Mouse (Mus musculus): ENCODE results near the gene Eef2k.

Eef2k gene

DNA sequence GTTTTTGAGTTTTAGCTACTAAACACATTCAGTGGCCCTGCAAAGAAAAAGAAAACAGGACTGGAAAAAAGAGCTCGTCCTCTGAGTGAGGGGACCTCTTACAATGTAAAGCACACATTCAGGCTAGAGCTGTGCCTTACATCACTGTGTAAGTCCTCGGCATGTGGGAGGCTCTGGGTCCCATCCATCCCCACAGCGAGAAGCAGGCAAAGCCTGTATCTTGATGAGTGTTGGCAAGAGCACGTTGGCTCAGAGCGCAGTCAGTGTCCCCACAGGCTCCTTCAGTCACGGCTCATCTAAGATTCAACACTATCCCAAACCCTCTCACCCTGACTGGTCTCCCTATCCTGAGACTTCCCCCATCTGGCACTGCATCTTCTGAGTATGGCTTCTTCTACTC is 35.6 kb downstream of the Eef2k start:
- in situ Hi-C loops (cut with MseI, MboI) = loop anchor here in 1 of 2 experiments (5.0 kb wide), 1 partner anchor 41 kb away; no protein-coding TSS in a partner anchor

DNA sequence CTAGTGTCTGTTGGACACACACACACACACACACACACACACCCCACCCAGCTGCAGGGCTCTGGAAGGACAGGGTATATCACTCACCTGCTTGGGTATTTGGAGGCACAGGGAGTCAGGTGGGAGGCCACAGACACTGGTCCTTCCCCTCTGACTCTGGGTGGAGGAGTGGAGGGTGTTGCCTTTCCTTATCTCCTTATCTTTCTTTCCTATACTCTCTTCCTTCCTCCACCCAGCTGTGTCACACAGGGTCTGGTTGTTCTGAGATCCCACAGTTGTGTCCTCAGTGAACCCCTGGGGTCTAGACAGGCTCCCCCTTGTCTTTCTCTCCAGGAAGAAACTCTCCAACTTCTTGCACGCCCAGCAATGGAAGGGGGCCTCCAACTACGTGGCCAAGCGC is 37.3 kb downstream of the Eef2k start:
- in situ Hi-C loops (cut with MseI, MboI) = loop anchor here (5.0 kb wide), 2 partner anchors 33 to 43 kb away; no protein-coding TSS in a partner anchor

DNA sequence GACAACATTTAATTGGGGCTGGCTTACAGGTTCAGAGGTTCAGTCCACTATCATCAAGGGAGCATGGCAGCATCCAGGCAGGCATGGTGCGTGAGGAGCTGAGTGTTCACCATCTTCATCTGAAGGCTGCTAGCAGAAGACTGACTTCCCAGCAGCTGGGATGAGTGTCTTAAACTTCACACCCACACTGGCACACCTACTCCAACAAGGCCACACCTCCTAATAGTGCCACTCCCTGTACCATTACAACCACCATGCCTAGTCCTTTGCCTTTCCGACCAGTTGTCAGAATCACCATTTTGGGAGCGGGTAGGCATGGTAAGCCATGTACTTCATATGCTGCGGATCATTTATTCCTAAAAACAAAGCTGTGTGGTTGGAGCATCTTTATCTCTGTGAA is 38.1 kb downstream of the Eef2k start:
- in situ Hi-C loops (cut with MseI, MboI) = loop anchor here in 1 of 2 experiments (5.0 kb wide), 1 partner anchor 33 kb away; no protein-coding TSS in a partner anchor

DNA sequence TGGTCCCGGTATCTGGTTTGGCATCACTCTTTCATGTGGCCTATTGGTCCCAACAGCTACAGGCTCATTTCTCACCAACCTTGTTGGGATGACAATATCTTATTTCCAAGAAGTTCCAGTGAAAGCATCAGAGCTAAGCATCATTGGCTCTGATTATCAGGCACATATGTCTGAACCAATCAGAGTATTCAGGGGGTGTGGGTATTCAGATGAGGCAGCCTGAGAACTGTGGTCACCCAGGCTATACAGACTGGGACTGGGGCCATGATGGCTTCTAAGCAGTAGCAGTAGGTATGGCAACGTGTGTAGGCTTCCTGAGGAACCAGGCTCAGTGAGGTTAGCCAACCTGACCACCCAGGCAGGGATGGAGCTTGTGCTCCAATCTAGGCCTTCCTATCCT is 38.8 kb downstream of the Eef2k start:
- in situ Hi-C loops (cut with MseI, MboI) = loop anchor here in 1 of 2 experiments (5.0 kb wide), 1 partner anchor 34 kb away; no protein-coding TSS in a partner anchor

DNA sequence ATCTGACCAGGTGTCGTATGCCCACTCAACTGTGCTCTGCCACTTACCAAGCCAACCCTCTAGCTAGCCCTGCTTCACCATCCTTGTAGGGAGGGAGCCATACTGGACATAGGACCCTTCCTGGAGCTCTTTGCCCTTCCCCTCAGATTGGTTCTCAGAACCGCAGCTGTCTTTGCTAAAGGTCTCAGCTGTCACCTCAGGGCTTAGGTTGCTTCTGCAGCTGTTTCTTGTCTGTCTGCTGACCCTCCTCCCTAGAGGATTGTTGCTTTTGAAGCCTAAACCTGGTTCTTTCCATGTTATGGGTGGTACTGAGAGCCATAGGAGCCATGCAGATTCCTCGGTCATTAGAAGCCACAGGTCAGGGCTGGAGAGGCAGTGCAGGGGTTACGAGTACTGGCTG is 40.0 kb downstream of the Eef2k start:
- in situ Hi-C loops (cut with MseI, MboI) = loop anchor here in 1 of 2 experiments (5.0 kb wide), 1 partner anchor 35 kb away; no protein-coding TSS in a partner anchor

DNA sequence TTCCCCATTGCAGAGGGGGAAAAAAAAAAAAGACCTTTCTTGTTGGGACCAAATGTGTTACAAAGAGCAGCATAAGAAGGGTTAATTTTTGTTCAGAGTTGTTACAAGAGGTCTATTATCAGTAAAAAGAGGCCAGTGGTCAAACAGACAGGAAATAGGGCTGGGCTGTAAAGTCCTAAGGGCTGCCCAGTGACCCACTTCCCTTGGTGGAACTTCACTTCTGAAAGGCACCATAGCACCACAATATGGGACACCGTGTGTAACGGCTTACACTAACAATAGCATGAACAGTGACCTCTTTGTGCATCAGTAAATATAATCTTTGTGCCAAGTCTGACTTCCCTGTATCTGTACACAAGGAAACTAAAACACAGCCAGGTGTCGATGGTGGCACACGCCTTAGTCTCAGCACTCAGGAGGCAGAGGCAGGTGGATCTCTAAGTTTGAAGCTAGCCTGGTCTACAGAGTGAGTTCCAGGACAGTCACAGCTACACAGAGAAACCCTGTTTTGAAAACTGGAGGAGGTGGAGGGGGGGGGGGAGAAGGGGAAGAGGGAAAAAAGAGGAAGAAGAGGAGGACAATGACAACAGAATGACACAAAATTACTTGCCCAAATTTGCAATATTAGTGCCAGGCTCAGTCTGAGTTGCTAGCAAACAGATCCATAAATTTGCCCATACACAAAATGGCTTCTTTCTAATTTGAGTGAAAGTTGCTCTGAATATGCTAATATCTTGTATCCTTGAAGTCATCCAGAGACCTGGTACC is 41.1 kb downstream of the Eef2k start:
- in situ Hi-C loops (cut with MseI, MboI) = loop anchor here in 1 of 2 experiments (5.0 kb wide), 1 partner anchor 36 kb away; no protein-coding TSS in a partner anchor

DNA sequence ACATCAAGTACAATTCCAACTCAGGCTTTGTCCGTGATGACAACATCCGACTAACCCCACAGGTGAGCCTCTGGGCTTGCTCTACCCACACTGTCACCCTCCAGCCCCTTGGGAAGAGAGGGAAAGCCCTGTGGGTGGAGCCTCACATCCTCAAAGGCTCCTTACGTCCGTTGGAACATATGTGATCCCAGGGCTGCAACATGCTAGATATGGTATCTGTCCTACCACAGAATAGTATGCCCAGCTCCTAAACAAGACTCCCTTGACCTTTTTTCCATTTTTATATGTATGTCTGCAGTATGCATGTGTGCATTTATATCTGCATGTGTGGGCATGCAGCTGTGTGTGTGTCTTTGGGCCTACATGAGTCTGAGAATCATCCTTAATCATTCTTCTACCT is 42.1 kb downstream of the Eef2k start:
- in situ Hi-C loops (cut with MseI, MboI) = loop anchor here in 1 of 2 experiments (5.0 kb wide), 1 partner anchor 37 kb away; no protein-coding TSS in a partner anchor

DNA sequence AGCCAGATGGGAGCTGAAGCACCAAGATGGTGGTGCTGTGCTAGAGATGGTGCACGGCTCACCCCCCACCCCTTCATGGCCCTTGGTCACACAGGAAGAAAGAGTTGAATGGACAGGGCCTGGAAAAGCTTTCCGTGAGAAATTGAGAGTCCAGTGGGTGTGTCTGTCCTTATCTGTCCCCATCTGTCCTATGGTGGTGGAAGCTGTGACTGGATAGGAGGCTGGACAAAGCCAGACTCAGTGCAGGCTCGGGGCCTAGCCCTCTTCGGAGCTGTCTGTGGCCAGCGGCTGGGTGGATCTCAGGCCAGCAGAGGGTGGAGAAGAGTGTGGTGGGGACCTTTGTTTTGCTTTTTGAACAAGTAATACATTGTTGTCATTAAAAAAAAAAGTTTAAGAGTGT is 50.5 kb downstream of the Eef2k start:
- in situ Hi-C loops (cut with MseI, MboI) = no loop called here

DNA sequence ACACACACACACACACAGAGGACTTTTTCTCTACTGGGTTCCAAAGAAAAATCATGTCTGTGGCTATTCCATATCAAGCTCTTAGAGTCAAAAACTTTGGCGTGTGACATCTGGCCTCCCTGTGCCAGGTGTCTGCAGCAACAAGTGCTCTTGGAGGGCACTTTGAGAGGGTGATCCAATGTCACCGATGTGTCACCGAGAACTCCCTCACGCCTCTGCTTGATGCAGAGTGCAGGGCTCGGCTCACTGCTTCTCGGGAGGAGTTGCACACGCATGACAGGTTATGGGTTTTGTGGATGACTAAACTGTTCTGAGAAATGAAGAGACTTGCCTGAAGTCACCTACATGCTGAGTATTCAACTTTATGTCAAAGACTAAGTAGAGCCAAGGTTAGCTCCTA is 54.4 kb downstream of the Eef2k start:
- in situ Hi-C loops (cut with MseI, MboI) = no loop called here

DNA sequence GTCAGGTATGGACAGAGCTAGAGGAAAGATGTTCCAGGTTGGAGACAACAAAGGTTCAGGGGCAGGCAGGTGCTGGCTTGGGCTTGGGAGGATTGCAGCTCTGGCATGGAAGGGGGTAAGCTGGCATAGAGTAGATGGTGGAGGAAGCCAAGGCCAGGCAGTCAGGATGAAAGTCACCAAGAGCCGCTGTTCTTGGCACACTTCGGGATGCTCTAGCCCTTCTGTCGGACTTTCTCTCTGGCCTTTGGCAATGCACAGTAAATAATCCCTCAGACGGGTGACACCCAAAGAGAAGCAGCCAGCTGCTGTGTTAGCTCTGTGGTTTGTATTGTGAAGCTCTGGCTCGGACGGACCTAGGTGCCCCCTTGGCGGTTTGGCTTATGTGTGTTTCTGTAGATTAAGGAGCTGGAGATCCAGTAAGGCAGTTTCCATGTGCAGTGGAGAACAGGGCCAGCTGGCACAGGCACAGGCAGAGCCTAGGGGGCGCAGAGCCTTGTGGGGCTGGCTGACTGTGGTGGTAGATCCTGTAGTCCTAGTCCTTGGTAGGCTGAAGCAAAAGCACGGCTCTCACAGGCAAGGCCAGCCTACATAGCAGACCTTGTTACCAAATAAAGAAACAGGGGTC is 55.2 kb downstream of the Eef2k start:
- in situ Hi-C loops (cut with MseI, MboI) = no loop called here

DNA sequence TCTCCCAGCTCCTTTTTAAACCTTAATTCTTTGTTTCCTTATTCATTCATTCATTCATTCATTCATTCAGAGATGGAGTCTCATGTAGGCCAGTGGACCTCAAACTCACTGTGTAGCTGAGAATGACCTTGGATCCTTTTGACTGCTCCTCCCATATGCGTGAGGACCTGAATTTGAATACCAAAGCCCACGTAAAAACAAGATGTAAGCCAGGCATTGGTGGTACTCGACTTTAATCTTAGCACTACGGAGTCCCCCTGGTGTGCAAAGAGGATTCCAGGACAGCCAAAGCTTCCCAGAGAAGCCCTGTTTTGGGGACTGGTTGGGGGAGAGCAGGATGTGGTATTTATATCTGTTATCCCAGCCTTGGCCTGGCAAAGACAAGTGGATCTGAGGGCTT is 57.6 kb downstream of the Eef2k start:
- in situ Hi-C loops (cut with MseI, MboI) = no loop called here

DNA sequence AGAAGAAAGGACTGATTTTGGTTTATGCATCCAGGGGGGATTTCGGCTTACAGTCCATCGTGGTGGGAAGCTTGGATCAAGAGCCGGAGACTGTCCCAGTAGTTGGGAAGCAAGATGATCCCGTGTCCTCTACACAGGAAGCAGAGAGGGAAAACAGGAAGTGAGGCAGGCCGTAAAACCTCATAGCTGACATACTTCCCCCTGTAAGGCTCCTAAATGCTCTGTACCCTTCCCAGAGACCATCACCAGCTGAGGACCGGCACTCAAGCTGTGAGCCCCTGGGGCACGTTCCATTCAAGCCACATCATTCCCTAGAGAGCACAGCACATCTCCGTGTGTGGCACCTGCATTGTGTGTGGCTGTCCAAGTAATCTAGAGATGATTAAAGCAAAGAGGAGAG is 59.1 kb downstream of the Eef2k start:
- in situ Hi-C loops (cut with MseI, MboI) = no loop called here

DNA sequence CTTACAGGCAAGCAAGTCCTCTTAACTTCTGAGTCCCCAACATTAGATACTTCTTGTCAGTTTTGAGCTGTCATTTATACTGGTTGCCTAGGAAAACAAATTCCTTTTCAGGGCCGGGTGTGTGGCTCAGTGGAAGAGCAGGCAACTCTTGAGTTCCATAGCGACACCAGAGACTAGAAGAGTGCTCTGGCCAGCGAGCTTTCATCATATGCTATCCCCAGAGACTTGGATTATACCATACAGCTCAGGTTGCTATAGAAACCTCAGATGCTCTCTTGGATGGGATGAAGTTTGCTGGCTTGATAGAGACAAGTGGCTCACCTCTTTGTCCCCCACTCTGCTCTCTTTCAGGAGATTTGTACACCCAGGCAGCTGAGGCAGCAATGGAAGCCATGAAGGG is 60.3 kb downstream of the Eef2k start:
- in situ Hi-C loops (cut with MseI, MboI) = no loop called here

DNA sequence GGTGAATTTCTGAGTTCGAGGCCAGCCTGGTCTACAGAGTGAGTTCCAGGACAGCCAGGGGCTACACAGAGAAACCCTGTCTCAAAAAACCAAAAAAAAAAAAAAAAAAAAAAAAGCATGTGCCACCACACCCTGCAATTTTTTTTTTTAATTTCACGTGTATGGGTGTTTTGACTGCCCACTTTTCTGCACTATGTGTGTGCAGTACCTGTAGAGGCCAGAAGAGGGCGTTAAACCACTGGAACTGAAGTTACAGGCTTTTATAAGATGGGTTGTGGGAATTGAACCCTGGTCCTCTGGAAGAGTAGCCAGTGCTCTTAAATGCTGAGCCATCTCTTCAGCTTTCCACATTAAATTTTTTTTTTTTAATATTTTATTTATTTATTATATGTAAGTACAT is 67.5 kb downstream of the Eef2k start:
- in situ Hi-C loops (cut with MseI, MboI) = loop anchor here in 1 of 2 experiments (5.0 kb wide), 1 partner anchor 68 kb away; the partner anchor contains the start of gene Eef2k

DNA sequence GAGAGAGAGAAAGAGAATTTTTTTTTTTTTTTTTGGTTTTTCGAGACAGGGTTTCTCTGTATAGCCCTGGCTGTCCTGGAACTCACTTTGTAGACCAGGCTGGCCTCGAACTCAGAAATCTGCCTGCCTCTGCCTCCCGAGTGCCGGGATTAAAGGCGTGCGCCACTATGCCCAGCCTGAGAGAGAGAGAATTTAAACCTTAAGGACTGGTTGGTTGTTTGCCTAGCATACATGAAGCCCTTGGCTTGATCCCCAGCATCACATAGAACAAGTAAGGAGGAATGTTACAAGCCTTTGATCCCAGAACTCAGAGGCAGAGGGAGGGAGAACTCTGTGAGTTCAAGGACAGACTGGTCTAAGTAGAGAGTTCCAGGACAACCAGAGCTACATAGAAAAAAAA is 68.6 kb downstream of the Eef2k start:
- in situ Hi-C loops (cut with MseI, MboI) = loop anchor here in 1 of 2 experiments (5.0 kb wide), 1 partner anchor 69 kb away; the partner anchor contains the start of gene Eef2k

DNA sequence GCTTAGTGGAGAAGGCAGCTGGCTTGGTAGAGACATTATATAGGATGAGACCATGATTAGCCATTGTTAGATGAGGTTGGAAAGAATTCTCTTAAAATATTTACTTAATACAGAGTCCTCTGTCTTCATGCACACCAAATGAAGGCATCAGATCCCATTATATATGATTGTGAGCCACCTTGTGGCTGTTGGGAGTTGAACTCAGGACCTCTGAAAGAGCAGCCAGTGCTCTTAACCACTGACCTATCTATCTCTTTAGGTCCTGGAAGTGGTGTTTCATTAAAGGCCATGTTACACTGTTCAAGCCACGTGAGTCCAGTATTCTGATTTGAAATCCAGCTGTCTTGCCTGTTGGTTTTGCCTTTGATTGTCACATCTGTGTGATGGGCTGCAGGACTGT is 70.7 kb downstream of the Eef2k start:
- in situ Hi-C loops (cut with MseI, MboI) = loop anchor here in 1 of 2 experiments (5.0 kb wide), 1 partner anchor 71 kb away; the partner anchor contains the start of gene Eef2k

DNA sequence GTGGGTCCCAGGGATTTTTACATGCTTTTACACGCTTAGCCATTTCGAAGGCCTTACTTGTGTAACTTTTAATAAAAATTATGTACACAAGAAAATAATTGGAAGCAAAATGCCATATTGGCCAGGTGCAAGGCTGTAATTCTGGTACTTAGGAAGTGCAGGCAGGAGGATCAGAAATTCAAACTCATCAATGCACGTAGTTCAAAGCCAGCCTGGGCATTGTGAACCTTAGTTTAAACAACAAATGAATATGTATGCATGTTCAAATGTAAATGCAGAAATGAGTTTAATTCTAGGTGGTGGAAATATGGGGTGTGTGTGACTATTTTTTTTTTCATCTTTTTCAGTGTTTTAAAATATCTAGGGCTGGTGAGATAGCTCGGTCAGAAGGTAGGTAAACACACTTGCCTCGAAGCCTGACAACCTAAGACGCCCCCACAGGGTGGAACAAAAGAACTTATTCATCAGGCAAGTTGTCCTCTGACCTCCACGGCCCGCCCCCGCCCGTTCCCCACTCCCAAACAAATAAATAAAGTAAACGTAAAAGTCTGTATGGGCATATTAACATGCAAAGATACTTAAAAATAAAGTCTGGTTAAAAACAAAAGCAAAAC is 73.7 kb downstream of the Eef2k start:
- in situ Hi-C loops (cut with MseI, MboI) = loop anchor here in 1 of 2 experiments (5.0 kb wide), 1 partner anchor 79 kb away; no protein-coding TSS in a partner anchor

DNA sequence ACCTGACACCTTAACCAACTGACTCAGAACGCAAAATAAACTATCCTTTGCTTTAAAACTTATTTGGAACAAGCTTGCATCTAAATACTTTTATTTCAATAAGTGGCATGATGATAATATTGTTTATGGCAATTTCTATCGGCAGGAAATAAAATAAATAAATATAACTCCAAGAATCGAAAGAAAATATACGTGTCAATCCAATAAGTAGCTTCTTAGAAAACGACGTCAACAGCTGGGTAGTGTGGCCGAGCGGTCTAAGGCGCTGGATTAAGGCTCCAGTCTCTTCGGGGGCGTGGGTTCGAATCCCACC is 74.6 kb downstream of the Eef2k start:
- in situ Hi-C loops (cut with MseI, MboI) = loop anchor here in 1 of 2 experiments (5.0 kb wide), 1 partner anchor 80 kb away; no protein-coding TSS in a partner anchor

DNA sequence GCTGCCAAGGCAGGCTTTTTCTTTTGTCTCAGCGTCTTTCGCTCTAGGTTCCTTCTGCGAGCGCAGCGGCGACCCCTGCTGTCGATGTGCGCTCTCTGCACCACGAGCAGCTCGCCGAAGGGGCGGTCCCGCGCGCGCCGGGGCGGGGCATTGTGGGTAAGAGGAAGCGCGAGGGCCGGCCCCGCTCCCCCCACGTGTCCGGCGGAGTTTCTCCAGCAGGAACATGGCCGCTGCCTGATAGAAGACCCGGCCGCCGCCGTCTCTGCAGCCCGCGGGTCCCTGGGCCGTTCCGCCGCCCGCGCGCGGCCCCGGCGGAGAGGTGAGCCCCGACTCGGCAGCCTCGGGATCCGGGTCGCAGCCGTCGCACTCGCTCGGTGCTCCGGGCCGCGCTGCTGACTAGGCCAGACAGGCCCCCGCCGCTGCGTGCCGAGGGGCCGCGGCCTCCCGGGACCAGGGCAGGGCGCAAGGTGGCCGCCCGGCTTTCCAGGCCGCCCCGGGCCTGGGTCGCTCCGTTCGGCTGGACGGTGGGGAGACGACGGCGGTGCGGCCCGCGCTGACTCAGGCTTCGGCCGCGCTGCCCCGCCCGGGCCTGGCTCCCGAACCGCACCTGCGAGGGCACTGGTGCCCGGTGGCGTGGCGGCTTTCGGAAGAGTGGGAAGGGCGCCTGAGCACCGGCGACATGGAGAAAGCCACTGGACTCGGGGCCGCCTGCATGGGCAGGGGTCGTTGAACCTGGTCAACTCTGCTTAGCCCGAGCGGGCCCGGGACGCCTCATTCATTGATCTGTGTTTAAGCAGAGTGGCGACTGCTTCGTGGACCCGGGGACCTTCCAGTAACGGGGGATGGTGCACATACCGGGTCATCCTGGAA is 75.2 kb downstream of the Eef2k start, which contains the start of gene Polr3e:
Gene Polr3e, plus strand, starts transcription at position 153 of the 870 bp plus-strand sequence.
- in situ Hi-C loops (cut with MseI, MboI) = loop anchor here in 1 of 2 experiments (5.0 kb wide), 1 partner anchor 81 kb away; no protein-coding TSS in a partner anchor

DNA sequence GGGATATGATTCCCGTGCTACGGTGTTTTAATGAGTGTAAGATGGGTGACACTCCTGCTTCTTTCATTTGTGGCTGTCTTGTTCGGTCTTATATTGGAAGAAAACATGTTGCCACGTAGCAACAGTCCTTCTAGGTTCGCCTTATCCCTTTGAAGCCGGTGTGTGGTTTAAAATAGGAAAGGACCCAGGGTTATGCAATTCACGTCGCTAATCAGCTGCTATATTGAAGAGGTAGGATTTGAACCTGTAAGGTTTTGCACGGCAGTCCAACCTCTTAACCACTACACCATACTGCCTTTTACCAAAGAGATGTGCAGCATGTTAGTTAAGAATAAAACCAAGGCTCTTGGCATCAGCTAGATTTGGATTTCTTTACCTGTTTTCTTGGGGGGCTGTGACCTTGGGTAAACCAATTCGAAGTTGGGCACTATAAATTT is 75.9 kb downstream of the Eef2k start:
- in situ Hi-C loops (cut with MseI, MboI) = loop anchor here in 1 of 2 experiments (5.0 kb wide), 1 partner anchor 81 kb away; no protein-coding TSS in a partner anchor

DNA sequence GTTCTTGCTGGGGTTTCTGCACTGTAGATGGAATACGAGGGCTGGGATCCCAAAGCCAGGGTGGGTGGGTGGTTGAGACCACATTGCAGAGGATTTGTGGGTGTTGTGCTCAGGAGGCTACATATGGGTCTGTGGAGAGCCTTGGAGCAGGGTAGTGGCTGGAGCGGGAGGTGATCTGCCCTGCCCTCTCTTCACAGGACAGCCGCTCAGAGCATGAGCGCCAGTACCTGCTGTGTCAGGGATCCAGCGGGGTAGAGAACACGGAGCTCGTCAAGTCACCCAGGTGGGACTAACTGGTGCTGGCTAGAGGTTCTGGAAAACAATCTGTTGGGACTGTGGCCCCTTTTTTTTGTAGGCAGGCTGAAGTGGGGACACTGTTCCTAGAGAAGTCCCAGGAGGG is 90.5 kb downstream of the Eef2k start:
- in situ Hi-C loops (cut with MseI, MboI) = no loop called here
